Mouse (Mus musculus): ENCODE data around the gene Lcn9. TPM values are rescaled to one million over a fixed set of nuclear protein-coding genes. Genes with fewer than 3 reads are reported as not detected.

Lcn9 gene
- polyA plus RNA-seq, 1 experiment from 2014 or later: not detected

DNA sequence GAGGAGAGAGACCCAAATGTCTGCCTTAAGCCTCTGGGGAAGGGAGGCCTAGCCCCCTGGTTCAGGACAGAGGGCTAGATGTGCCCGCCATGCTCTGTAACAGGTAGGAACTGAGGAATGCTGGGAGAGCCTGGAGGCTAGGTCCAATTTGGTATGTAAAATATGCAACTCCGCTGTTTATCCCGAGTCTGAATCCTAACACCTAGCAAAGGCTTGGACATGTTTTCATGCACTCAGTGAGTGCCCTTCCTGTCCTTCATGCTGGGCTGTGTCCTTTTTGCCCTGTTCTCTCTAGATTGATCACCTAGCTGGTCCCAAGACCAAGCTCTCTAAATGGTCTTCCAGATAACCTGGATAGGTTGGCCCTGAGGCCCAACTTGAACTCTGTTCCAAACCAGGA, 36.9 kb downstream of the Lcn9 start:
- 94% methylated on average over 3 of the region's 3 CpGs for WGBS
- H3K4me3 ChIP-seq (ENCODE audit: low read depth, low read length): no peak overlapping the region

DNA sequence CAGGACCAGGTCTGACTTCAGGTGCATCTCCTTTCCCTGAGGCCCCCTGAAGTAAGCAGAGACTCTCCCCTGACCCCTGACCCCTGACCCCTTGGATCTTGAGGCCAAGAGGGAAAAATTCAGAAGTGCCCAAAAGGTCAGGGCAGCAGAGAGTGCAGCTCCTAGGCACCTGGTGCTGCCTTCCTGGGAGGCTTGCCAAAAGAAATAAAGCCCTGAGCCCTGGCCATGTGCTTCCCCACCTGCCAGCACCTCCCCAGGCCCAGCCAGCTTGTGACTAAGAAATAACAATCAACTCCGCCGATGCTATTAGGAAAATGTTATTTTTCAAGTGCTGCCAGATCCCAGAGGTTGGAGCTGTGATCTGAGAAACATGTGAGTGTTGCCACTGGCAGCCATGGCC, 39.1 kb downstream of the Lcn9 start:
- Histone ChIP-seq H3K4me1 (ENCODE audit: control insufficient read depth, insufficient read depth, low read length) (peaks cover 16% of the 10 kb centered on the region; the same call in 1 of the 2 replicates), H3K27ac (ENCODE audit: low read depth, low read length) (no peak overlapping the region), H3K36me3 (ENCODE audit: control insufficient read depth, insufficient read depth, low read length) (no peaks in the 10 kb centered on the region), H3K4me3 (ENCODE audit: low read depth, low read length) (no peak overlapping the region), H3K27me3 (ENCODE audit: control insufficient read depth, insufficient read depth, low read length) (no peaks in the 10 kb centered on the region; the same call in 1 of the 2 replicates), H3K9ac (replicated peaks; ENCODE audit: low read depth, low read length) (no peak overlapping the region), H3K9me3 (ENCODE audit: control insufficient read depth, low read length) (no peaks in the 10 kb centered on the region), H3K4me2 (ENCODE audit: low read depth, low read length) (no peak overlapping the region)
- 70% methylated on average over 2 of the region's 2 CpGs for WGBS
- no peak for ATAC-seq (ENCODE audit: low read depth)

More for the DNA sequence above, 36.9 kb downstream of the Lcn9 start:
- H3K27ac ChIP-seq (ENCODE audit: low read depth, low read length): no peak overlapping the region
- ATAC-seq (ENCODE audit: low read depth): no peak
- peaks cover 13% of the 10 kb centered on the region; the same call in 1 of the 2 replicates for H3K4me1 ChIP-seq (ENCODE audit: control insufficient read depth, insufficient read depth, low read length)
- no peaks in the 10 kb centered on the region for H3K9me3 ChIP-seq (ENCODE audit: control insufficient read depth, low read length)
- no peaks in the 10 kb centered on the region for H3K36me3 ChIP-seq (ENCODE audit: control insufficient read depth, insufficient read depth, low read length)
- no peak overlapping the region for H3K9ac ChIP-seq (replicated peaks; ENCODE audit: low read depth, low read length)
- H3K27me3 ChIP-seq (ENCODE audit: control insufficient read depth, insufficient read depth, low read length): no peaks in the 10 kb centered on the region; the same call in 1 of the 2 replicates
- H3K4me2 ChIP-seq (ENCODE audit: low read depth, low read length): no peak overlapping the region

DNA sequence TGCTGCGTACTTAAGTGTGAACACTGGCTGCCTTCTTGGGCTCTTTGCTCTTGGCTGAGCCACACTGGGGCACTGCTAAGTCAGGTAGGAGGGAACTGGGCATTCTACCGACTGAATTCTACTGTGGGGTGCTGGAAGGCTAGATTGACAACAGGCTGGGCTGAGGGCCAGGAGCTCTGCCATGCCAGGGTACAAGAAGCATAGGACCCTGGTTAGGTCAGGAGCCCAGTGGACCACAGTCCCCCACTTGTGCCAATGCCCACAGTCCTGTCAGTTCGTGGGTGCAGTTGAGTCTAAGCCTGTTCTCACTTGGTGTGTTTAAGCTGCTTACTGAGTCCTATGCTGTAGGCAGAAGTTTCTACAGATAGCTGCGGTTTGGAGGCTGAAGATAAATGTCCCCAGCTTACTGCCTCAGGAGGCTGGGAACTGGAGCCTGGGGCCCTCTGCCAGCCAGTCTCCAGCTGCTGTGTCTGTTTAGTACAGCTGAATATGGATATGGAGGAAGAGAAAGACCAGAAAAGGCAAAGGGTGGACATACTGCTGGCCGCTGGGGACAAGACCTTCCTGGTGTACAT, 39.8 kb downstream of the Lcn9 start:
- H3K27me3 ChIP-seq (ENCODE audit: control insufficient read depth, insufficient read depth, low read length): no peaks in the 10 kb centered on the region; the same call in 1 of the 2 replicates
- no peaks in the 10 kb centered on the region for H3K9me3 ChIP-seq (ENCODE audit: control insufficient read depth, low read length)
- 65% methylated on average over 5 of the region's 5 CpGs for whole genome bisulfite sequencing
- no peak for ATAC-seq (ENCODE audit: low read depth)
- H3K4me1 ChIP-seq (ENCODE audit: control insufficient read depth, insufficient read depth, low read length): peaks cover 16% of the 10 kb centered on the region; the same call in 1 of the 2 replicates
- H3K4me3 ChIP-seq (ENCODE audit: low read depth, low read length): no peak overlapping the region; the same call in 1 of the 2 replicates
- H3K9ac ChIP-seq (replicated peaks; ENCODE audit: low read depth, low read length): no peak overlapping the region
- H3K36me3 ChIP-seq (ENCODE audit: control insufficient read depth, insufficient read depth, low read length): no peaks in the 10 kb centered on the region
- no peak overlapping the region for H3K27ac ChIP-seq (ENCODE audit: low read depth, low read length)
- peak overlapping the region; percentile 98 for H3K4me2 ChIP-seq (ENCODE audit: low read depth, low read length)

DNA sequence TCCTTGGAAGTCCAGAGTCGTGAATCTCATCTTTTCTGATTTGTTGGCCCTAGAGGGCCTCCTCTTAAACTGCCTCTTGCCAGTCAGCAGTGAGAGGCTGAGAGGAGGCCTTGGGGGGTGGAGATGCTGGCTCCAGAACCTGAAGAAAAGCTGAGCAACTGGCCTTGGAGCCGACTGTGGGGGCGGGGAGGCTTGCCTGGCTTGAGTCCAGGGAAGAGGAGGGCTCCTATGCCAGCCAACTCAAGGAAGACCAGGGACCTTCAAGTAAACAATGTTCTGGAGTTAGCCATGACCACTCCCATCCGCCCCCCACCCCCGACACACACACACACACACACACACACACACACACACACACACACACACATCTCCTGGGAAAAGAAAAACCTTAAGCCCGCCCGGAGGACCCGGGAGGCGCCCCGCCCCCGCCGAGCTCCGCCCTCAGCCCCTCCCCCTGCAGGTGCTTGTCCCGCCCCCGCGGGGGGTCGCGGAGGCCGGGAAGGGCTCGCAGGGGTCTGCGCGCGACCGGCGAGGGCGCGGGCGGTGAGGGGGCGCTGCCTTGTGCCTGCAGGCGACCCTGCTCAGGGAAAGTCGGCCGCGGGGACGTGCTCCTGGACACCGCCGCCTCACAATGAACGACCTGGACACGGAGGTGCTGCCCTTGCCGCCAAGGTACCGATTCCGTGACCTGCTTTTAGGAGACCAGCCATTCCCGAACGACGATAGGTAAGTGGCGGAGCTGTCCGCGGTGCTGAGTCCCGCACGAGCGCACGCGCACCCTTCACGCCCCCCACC, 40.6 kb downstream of the Lcn9 start, which contains the start of gene Kcnt1:
Gene Kcnt1, plus strand, starts transcription at position 398 of the 795 bp plus-strand sequence.
- no peaks in the 10 kb centered on the region for H3K9me3 ChIP-seq (ENCODE audit: control insufficient read depth, low read length)
- WGBS: under 1% methylated on average over 24 of the region's 53 CpGs
- H3K9ac ChIP-seq (replicated peaks; ENCODE audit: low read depth, low read length): peak within 1 kb of the TSS; percentile 26; the same call in 1 of the 2 replicates
- H3K36me3 ChIP-seq (ENCODE audit: control insufficient read depth, insufficient read depth, low read length): no peaks in the 10 kb centered on the region
- H3K4me3 ChIP-seq (ENCODE audit: low read depth, low read length): peak within 1 kb of the TSS; percentile 51
- peaks cover 16% of the 10 kb centered on the region; the same call in 1 of the 2 replicates for H3K4me1 ChIP-seq (ENCODE audit: control insufficient read depth, insufficient read depth, low read length)
- ATAC-seq (ENCODE audit: low read depth): peak; percentile 50; the same call in 1 of the 2 replicates
- H3K27ac ChIP-seq (ENCODE audit: low read depth, low read length): no peak within 1 kb of the TSS
- peak within 1 kb of the TSS; percentile 98 for H3K4me2 ChIP-seq (ENCODE audit: low read depth, low read length)
- no peaks in the 10 kb centered on the region; the same call in 1 of the 2 replicates for H3K27me3 ChIP-seq (ENCODE audit: control insufficient read depth, insufficient read depth, low read length)

DNA sequence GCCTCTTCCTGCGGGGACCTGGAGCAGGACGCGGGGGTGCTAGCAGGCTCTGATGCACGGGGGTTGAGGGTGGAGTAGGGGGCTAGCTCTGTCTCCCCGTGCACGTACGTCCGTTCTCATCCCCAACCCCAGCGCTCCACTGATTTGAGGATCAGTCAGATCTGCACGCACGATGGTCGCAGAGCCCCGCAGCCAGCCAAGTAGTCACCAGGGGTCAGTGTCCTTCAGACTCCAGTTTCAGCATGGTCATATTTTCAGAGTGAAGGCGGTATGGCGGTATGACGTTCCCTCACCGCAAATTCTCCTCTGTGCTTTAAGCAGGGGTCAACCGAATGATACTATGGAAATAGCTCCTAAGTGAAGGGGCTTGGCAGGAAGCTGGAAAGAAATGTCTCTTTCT, 41.3 kb downstream of the Lcn9 start:
- no peak for ATAC-seq (ENCODE audit: low read depth)
- 6% methylated on average over 18 of the region's 18 CpGs for WGBS

DNA sequence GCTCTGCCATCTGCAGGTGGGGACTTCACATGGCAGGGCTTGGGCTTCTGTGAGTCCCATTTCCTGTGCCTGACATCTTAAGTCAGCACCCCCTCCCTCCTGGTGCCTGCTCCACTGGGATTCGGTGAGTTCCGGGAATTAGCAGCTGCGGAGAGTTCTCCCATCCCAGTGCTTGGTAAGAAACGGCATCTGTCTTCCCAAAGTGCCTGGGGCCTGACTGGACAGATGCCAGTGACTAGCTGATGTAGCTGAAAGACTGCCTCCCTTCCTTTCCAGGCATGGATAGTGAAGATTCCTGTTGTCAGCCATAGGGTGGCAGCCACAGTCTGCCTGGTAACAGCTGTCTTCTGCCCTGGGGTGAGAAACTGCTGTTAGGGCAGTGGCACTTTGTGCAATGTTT, 42.5 kb downstream of the Lcn9 start:
- no peaks in the 10 kb centered on the region for H3K36me3 ChIP-seq (ENCODE audit: control insufficient read depth, insufficient read depth, low read length)
- no peak overlapping the region for H3K27ac ChIP-seq (ENCODE audit: low read depth, low read length)
- H3K4me3 ChIP-seq (ENCODE audit: low read depth, low read length): no peak overlapping the region
- H3K9ac ChIP-seq (replicated peaks; ENCODE audit: low read depth, low read length): no peak overlapping the region
- H3K4me1 ChIP-seq (ENCODE audit: control insufficient read depth, insufficient read depth, low read length): peaks cover 16% of the 10 kb centered on the region; the same call in 1 of the 2 replicates
- no peaks in the 10 kb centered on the region for H3K9me3 ChIP-seq (ENCODE audit: control insufficient read depth, low read length)
- H3K27me3 ChIP-seq (ENCODE audit: control insufficient read depth, insufficient read depth, low read length): no peaks in the 10 kb centered on the region; the same call in 1 of the 2 replicates
- H3K4me2 ChIP-seq (ENCODE audit: low read depth, low read length): no peak overlapping the region
- peak; percentile 47; the same call in 1 of the 2 replicates for ATAC-seq (ENCODE audit: low read depth)
- 4% methylated on average over 4 of the region's 4 CpGs for WGBS

More for the DNA sequence above, 41.3 kb downstream of the Lcn9 start:
- Histone ChIP-seq H3K9ac (replicated peaks; ENCODE audit: low read depth, low read length) (peak overlapping the region; percentile 26; the same call in 1 of the 2 replicates), H3K4me1 (ENCODE audit: control insufficient read depth, insufficient read depth, low read length) (peaks cover 16% of the 10 kb centered on the region; the same call in 1 of the 2 replicates), H3K4me3 (ENCODE audit: low read depth, low read length) (peak overlapping the region; percentile 51), H3K27ac (ENCODE audit: low read depth, low read length) (no peak overlapping the region), H3K36me3 (ENCODE audit: control insufficient read depth, insufficient read depth, low read length) (no peaks in the 10 kb centered on the region), H3K27me3 (ENCODE audit: control insufficient read depth, insufficient read depth, low read length) (no peaks in the 10 kb centered on the region; the same call in 1 of the 2 replicates), H3K4me2 (ENCODE audit: low read depth, low read length) (peak overlapping the region; percentile 98), H3K9me3 (ENCODE audit: control insufficient read depth, low read length) (no peaks in the 10 kb centered on the region)

DNA sequence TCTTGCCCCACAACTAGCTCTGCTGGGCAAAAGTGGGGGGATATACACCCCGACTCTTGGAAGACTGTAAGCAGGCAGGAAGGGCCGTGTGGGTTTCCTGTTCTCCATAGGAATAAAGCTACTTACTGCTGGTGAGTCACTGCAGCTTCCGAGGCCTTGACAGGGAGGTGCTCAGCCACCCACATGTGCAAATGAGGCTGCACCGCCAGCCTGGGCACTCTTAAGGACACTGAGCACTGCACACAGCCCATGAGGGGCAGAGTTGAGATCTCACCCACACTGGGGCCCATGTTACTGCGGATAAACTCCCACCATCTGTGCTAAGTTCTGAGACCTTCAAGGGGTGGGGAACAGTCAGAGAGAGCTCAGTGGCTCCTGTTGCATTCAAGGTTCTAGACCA, 43.7 kb downstream of the Lcn9 start:
- Histone ChIP-seq H3K36me3 (ENCODE audit: control insufficient read depth, insufficient read depth, low read length) (no peaks in the 10 kb centered on the region), H3K9ac (replicated peaks; ENCODE audit: low read depth, low read length) (no peak overlapping the region), H3K27me3 (ENCODE audit: control insufficient read depth, insufficient read depth, low read length) (no peaks in the 10 kb centered on the region; the same call in 1 of the 2 replicates), H3K27ac (ENCODE audit: low read depth, low read length) (no peak overlapping the region), H3K4me2 (ENCODE audit: low read depth, low read length) (no peak overlapping the region), H3K4me1 (ENCODE audit: control insufficient read depth, insufficient read depth, low read length) (peaks cover 16% of the 10 kb centered on the region; the same call in 1 of the 2 replicates), H3K9me3 (ENCODE audit: control insufficient read depth, low read length) (no peaks in the 10 kb centered on the region), H3K4me3 (ENCODE audit: low read depth, low read length) (no peak overlapping the region)
- 69% methylated on average over 5 of the region's 5 CpGs for WGBS
- ATAC-seq (ENCODE audit: low read depth): no peak

Data from neural tube, embryonic 14.5 days (tissue).